Mouse (Mus musculus) spleen, adult 18-20 months (tissue): ENCODE measurements around the gene Chst11.

Source experiments
- DNase-seq, 2 experiments: peaks; one replicate each; pipeline ENCODE4 v3.0.0; 2022; ENCODE audit warnings: mixed read lengths in 2 of 2

The Chst11 gene

GRCm38 (mm10) chr10:82991756-82992519 lies 6.6 kb downstream of the Chst11 start:
- peak in 1 of 2 experiments; percentile 28 for DNase-seq

GRCm38 (mm10) chr10:82994284-82994683 lies 9.0 kb downstream of the Chst11 start:
- DNase-seq = no peak

GRCm38 (mm10) chr10:82997460-82997859 lies 12.2 kb downstream of the Chst11 start:
- no peak for DNase-seq

GRCm38 (mm10) chr10:83000169-83000568 lies 14.9 kb downstream of the Chst11 start:
- DNase-seq = no peak

GRCm38 (mm10) chr10:83000721-83001120 lies 15.4 kb downstream of the Chst11 start:
- DNase-seq = no peak

GRCm38 (mm10) chr10:83003899-83004298 lies 18.6 kb downstream of the Chst11 start:
- no peak for DNase-seq

GRCm38 (mm10) chr10:83004389-83004788 lies 19.1 kb downstream of the Chst11 start:
- DNase-seq = peak; percentile 20 to 45

GRCm38 (mm10) chr10:83005003-83005402 lies 19.7 kb downstream of the Chst11 start:
- DNase-seq = peak; percentile 18 to 29

GRCm38 (mm10) chr10:83006258-83006657 lies 21.0 kb downstream of the Chst11 start:
- DNase-seq = no peak

- no peak for DNase-seq
Observed at GRCm38 (mm10) chr10:83013984-83014383, 28.7 kb downstream of the Chst11 start.

GRCm38 (mm10) chr10:83015919-83016318 lies 30.6 kb downstream of the Chst11 start:
- DNase-seq = no peak

GRCm38 (mm10) chr10:83016779-83017178 lies 31.5 kb downstream of the Chst11 start:
- no peak for DNase-seq

GRCm38 (mm10) chr10:83017760-83018498 lies 32.6 kb downstream of the Chst11 start:
- no peak for DNase-seq

GRCm38 (mm10) chr10:83018521-83018920 lies 33.2 kb downstream of the Chst11 start:
- DNase-seq = no peak

- DNase-seq = no peak
Observed at GRCm38 (mm10) chr10:83019497-83020270, 34.4 kb downstream of the Chst11 start.

- DNase-seq = no peak
Observed at GRCm38 (mm10) chr10:83022616-83023015, 37.3 kb downstream of the Chst11 start.

GRCm38 (mm10) chr10:83026174-83026573 lies 40.9 kb downstream of the Chst11 start:
- DNase-seq = no peak

GRCm38 (mm10) chr10:83027673-83028072 lies 42.4 kb downstream of the Chst11 start:
- DNase-seq = no peak

GRCm38 (mm10) chr10:83030103-83030661 lies 44.9 kb downstream of the Chst11 start:
- no peak for DNase-seq

- no peak for DNase-seq
Observed at GRCm38 (mm10) chr10:83030928-83031327, 45.6 kb downstream of the Chst11 start.

GRCm38 (mm10) chr10:83031561-83031960 lies 46.3 kb downstream of the Chst11 start:
- DNase-seq = no peak

- DNase-seq = no peak
Observed at GRCm38 (mm10) chr10:83032559-83032958, 47.3 kb downstream of the Chst11 start.
